Mouse (Mus musculus): ENCODE data around the gene Hpf1.

DNA sequence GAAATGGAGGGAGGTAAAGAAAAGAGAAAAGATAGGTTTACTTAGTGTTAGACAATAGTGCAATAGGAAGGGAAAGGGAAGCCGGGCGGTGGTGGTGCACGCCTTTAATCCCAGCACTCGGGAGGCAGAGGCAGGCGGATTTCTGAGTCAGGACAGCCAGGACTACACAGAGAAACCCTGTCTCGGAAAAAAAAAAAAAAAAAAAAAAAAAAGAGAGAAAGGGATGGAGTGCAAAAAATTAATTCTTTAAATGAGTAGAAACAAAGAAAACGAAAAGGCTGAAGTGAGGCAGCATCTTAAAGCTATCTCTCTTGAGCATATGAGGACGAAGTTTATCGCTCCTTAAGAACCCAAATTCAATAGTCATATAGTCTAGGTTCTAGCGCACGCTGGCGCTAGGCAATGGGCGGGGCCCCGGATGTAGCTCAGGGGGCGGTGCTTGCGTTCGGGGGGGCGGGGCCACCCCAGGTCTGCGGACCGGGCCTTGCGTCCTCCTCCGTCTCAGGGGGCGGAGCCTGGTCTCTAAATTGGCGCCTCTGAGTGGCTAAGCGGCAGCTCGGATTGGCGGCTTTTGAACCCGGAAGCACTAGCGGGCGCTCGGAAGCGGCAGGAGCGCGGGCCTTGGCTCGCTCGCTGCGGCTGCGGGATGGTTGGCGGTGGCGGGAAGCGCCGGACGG is at the start of gene Hpf1:
- TF ChIP-seq CTCF (IDR thresholded peaks at IDR 0.05; ENCODE audit: extremely low read depth, insufficient read depth, low read length): no peak
- TF ChIP-seq POLR2A (IDR thresholded peaks at IDR 0.05; ENCODE audit: extremely low read depth, insufficient read depth, low read length): peak; percentile 67

Data from cortical plate, adult 2 months (tissue).